In the genomic region with DNA sequence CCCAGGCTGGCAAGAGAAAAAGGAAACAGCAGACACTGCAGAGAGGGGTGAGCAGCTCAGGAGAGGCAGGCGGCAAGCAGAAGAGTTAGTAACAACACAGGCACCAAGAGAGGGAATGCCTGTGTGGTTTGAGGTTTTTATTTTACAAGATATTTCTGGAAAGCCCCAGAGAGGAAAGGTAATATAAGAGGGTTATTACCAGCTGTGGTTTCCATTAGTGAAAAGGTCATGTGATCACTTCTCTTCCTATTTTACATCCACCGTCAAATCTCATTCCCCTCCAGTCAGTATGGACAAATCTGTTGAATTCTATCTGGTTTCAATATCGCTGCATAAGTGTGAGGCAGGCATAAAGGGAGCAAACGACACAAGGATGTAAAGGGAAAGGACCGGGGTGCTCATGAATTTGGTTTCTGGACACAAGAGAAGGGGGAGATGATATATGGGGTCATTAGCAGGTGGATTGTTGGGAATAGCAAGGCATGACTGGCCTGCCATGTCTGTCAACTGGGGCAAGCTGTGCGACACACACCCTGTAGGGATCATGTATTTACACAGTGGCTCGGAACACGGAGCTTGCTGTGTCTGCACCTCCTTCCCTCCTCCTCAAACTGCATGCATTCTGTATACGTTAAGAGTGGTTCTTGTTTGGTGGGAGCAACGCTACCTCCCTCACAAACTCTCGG, we compare ENCODE assay signal across 8 mouse cellular contexts. TPM values are rescaled to one million over a fixed set of nuclear protein-coding genes. Genes with fewer than 3 reads are reported as not detected.
DNase-seq lines count a peak whose midpoint lies in the region; ATAC-seq lines count a peak whose summit lies in the region.

No protein-coding gene starts in this region.

- no peak overlapping the region for H3K9ac ChIP-seq in heart, embryonic 15.5 days
- H3K9ac ChIP-seq in neural tube, embryonic 11.5 days (ENCODE audit: low read length), result no peak overlapping the region
- H3K9ac ChIP-seq in limb, embryonic 12.5 days (replicated peaks), result no peak overlapping the region
- no peak overlapping the region for H3K9ac ChIP-seq in stomach, embryonic 15.5 days

- H3K4me3 ChIP-seq in heart, embryonic 15.5 days, result no peak overlapping the region
- no peak overlapping the region for H3K4me3 ChIP-seq in neural tube, embryonic 11.5 days (ENCODE audit: low read depth, low read length)
- no peak overlapping the region for H3K4me3 ChIP-seq in limb, embryonic 12.5 days (replicated peaks)
- H3K4me3 ChIP-seq in stomach, embryonic 15.5 days (replicated peaks), result no peak overlapping the region

- H3K27ac ChIP-seq in heart, embryonic 15.5 days, result no peak overlapping the region
- no peak overlapping the region for H3K27ac ChIP-seq in neural tube, embryonic 11.5 days (ENCODE audit: low read depth, low read length)
- peak overlapping the region; percentile 42; the same call in 1 of the 2 replicates for H3K27ac ChIP-seq in limb, embryonic 12.5 days
- H3K27ac ChIP-seq in stomach, embryonic 15.5 days, result no peak overlapping the region

- H3K9me3 ChIP-seq in heart, embryonic 15.5 days (replicated peaks), result no peaks in the 10 kb centered on the region
- no peaks in the 10 kb centered on the region for H3K9me3 ChIP-seq in neural tube, embryonic 11.5 days (ENCODE audit: control insufficient read depth, low read length)
- no peaks in the 10 kb centered on the region for H3K9me3 ChIP-seq in limb, embryonic 12.5 days
- H3K9me3 ChIP-seq in stomach, embryonic 15.5 days, result no peaks in the 10 kb centered on the region

- 61% methylated on average over 11 of the region's 11 CpGs for WGBS in heart, embryonic 15.5 days
- WGBS in neural tube, embryonic 11.5 days, result 67% methylated on average over 11 of the region's 11 CpGs
- 61% methylated on average over 11 of the region's 11 CpGs for WGBS in limb, embryonic 12.5 days
- 56% methylated on average over 11 of the region's 11 CpGs for WGBS in stomach, embryonic 15.5 days

- no peaks in the 10 kb centered on the region for H3K36me3 ChIP-seq in heart, embryonic 15.5 days
- H3K36me3 ChIP-seq in neural tube, embryonic 11.5 days (ENCODE audit: control insufficient read depth, insufficient read depth, low read length), result no peaks in the 10 kb centered on the region
- H3K36me3 ChIP-seq in limb, embryonic 12.5 days, result no peaks in the 10 kb centered on the region
- no peaks in the 10 kb centered on the region for H3K36me3 ChIP-seq in stomach, embryonic 15.5 days

- H3K27me3 ChIP-seq in heart, embryonic 15.5 days, result no peaks in the 10 kb centered on the region
- H3K27me3 ChIP-seq in neural tube, embryonic 11.5 days (ENCODE audit: control insufficient read depth, insufficient read depth, low read length), result no peaks in the 10 kb centered on the region
- H3K27me3 ChIP-seq in limb, embryonic 12.5 days, result no peaks in the 10 kb centered on the region
- H3K27me3 ChIP-seq in stomach, embryonic 15.5 days (replicated peaks), result no peaks in the 10 kb centered on the region

- peaks cover 7% of the 10 kb centered on the region; the same call in 1 of the 2 replicates for H3K4me1 ChIP-seq in heart, embryonic 15.5 days (replicated peaks)
- H3K4me1 ChIP-seq in neural tube, embryonic 11.5 days (ENCODE audit: control insufficient read depth, insufficient read depth, low read length), result no peaks in the 10 kb centered on the region
- H3K4me1 ChIP-seq in limb, embryonic 12.5 days (replicated peaks), result peaks cover 17% of the 10 kb centered on the region
- no peaks in the 10 kb centered on the region for H3K4me1 ChIP-seq in stomach, embryonic 15.5 days

- ATAC-seq in heart, embryonic 15.5 days (replicated peaks; ENCODE audit: insufficient number of reproducible peaks, insufficient read depth, low FRiP score, low read depth), result 0 out of 2 replicates have a peak, but pooled peaks have one; percentile 11
- 0 out of 2 replicates have a peak, but pooled peaks have one; percentile 9 for ATAC-seq in neural tube, embryonic 11.5 days (ENCODE audit: insufficient read depth, low FRiP score, low TSS enrichment)
- peak; percentile 70; the same call in 1 of the 2 replicates for ATAC-seq in limb, embryonic 12.5 days (ENCODE audit: insufficient number of reproducible peaks, insufficient read depth, low FRiP score, low TSS enrichment, low read depth)
- ATAC-seq in stomach, embryonic 15.5 days (ENCODE audit: insufficient read depth, low FRiP score, low read depth), result peak; percentile 14; the same call in 1 of the 2 replicates

- H3K4me2 ChIP-seq in heart, embryonic 15.5 days, result no peak overlapping the region
- H3K4me2 ChIP-seq in neural tube, embryonic 11.5 days (ENCODE audit: low read depth), result no peak overlapping the region
- peak overlapping the region; percentile 21; the same call in 1 of the 2 replicates for H3K4me2 ChIP-seq in limb, embryonic 12.5 days
- peak overlapping the region; percentile 28 for H3K4me2 ChIP-seq in stomach, embryonic 15.5 days

- no peak for DNase-seq in heart, adult 11 months
- no peak for DNase-seq in neural tube, embryonic 11.5 days (ENCODE audit: low spot score)
- no peak for DNase-seq in neural tube, embryonic 10.5 days (ENCODE audit: extremely low spot score, low spot score)
- DNase-seq in adrenal gland, postnatal 4 days (ENCODE audit: low spot score in 2 of 2), result no peak
- DNase-seq in cerebellum, adult 8-10 months, result no peak

RNA-seq across cellular contexts. Expression of a gene that starts 24.9 kb away (rescaled TPM):
- 150 and 163 TPM in 2 replicates for polyA plus RNA-seq in heart, embryonic 15.5 days (2015; fragmentation: Nextera tagmentation; extraction: Ambion mirVana)
- 206 and 208 TPM in 2 replicates for polyA plus RNA-seq in neural tube, embryonic 11.5 days (2014; fragmentation: Nextera tagmentation; extraction: Ambion mirVana)
- 183 and 191 TPM in 2 replicates for polyA plus RNA-seq in limb, embryonic 12.5 days (2016; fragmentation: Nextera tagmentation; extraction: Ambion mirVana)
- 110 and 134 TPM in 2 replicates for polyA plus RNA-seq in stomach, embryonic 15.5 days (2015; fragmentation: Nextera tagmentation; extraction: Ambion mirVana)
- 100 to 1,000 TPM; 123 to 124 TPM for total RNA-seq in adrenal gland, postnatal 4 days (2021)

Comparison
In these comparisons a context has a peak if more than half of its experiments do, and no peak if none do; other contexts are left out.
1. ATAC-seq: peak in every context shown above with its lines; median percentile 70 in limb, embryonic 12.5 days; 14 in stomach, embryonic 15.5 days; 11 in heart, embryonic 15.5 days; 9 in neural tube, embryonic 11.5 days.
2. H3K4me2 ChIP-seq: peak in limb, embryonic 12.5 days (single experiment) and stomach, embryonic 15.5 days (single experiment); none in heart, embryonic 15.5 days (single experiment) and neural tube, embryonic 11.5 days (single experiment).